Mouse (Mus musculus): ENCODE data around the gene Tmem121. TPM values are rescaled to one million over a fixed set of nuclear protein-coding genes. Genes with fewer than 3 reads are reported as not detected.
"Not testable (repeated sequence)": the region's sequence is repeated elsewhere in the genome, so short reads cannot be mapped to it uniquely, and the experiment has no call there.

Gene Tmem121
- polyA plus RNA-seq, 1 experiment from 2014 or later, result 0.39 TPM

DNA sequence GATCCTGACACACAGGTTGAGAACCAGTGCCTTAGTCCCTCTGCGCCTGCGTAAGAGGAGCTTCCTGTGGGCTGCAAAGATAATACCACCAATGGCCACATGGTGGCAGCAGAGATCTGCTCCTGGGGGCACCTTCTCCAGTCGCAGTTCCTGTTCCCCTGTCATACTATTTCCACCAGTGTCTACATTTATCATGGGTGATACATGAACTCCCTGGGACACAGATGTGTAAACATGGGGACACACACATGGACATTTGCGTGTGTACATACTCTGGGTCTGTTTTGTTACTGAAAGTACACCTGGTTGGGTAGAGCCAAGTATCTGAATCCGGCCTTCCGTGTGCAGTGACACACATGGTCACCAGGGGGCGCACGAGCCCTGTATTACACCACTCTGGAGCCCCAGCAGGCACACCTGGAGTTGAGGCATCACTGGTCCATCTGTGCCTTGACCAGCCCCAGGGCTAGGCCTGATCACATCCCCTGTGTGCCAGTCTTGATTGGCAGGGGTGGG lies 36.4 kb downstream of the Tmem121 start:
- 7% methylated on average over 8 of the region's 8 CpGs for WGBS (ENCODE audit: insufficient replicate concordance)
- Histone ChIP-seq H3K27ac (ENCODE audit: low read length) (no peak overlapping the region), H3K9me3 (replicated peaks; ENCODE audit: control insufficient read depth, low read length) (no peaks in the 10 kb centered on the region), H3K4me1 (ENCODE audit: control insufficient read depth, low read depth, low read length) (no peaks in the 10 kb centered on the region; the same call in 1 of the 2 replicates), H3K27me3 (ENCODE audit: control insufficient read depth, insufficient read depth, low read depth, low read length) (no peaks in the 10 kb centered on the region), H3K9ac (ENCODE audit: low read depth, low read length) (no peak overlapping the region), H3K4me3 (ENCODE audit: low read depth, low read length) (no peak overlapping the region), H3K36me3 (ENCODE audit: control insufficient read depth, insufficient read depth) (no peaks in the 10 kb centered on the region), H3K4me2 (ENCODE audit: low read depth, low read length) (no peak overlapping the region)
- ATAC-seq (ENCODE audit: low read depth), result peak; percentile 56

DNA sequence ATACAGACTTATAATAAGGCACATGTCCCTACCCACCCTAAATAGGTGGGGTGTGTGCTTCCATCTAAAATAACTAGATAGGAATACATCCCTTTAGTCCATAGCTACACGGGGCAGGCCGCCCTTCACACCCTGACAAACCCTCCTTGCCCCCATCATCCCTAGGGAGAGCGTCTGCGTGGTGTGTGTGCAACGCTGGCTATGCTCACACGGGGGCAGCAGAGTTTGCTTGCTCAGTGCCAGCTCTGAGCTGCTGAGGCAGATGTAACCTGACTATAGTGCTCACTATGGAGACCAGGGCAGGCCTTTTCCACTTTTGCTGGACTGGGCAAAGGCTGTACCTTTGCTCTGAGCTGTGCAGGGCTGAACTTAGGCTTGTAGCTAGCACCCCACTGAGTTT lies 37.0 kb downstream of the Tmem121 start:
- Histone ChIP-seq H3K27ac (ENCODE audit: low read length) (no peak overlapping the region), H3K4me3 (ENCODE audit: low read depth, low read length) (no peak overlapping the region), H3K4me2 (ENCODE audit: low read depth, low read length) (no peak overlapping the region), H3K27me3 (ENCODE audit: control insufficient read depth, insufficient read depth, low read depth, low read length) (no peaks in the 10 kb centered on the region), H3K36me3 (ENCODE audit: control insufficient read depth, insufficient read depth) (no peaks in the 10 kb centered on the region), H3K9ac (ENCODE audit: low read depth, low read length) (no peak overlapping the region), H3K4me1 (ENCODE audit: control insufficient read depth, low read depth, low read length) (no peaks in the 10 kb centered on the region; the same call in 1 of the 2 replicates), H3K9me3 (replicated peaks; ENCODE audit: control insufficient read depth, low read length) (no peaks in the 10 kb centered on the region)
- peak; percentile 9; the same call in 1 of the 2 replicates for ATAC-seq (ENCODE audit: low read depth)
- 26% methylated on average over 6 of the region's 6 CpGs for WGBS (ENCODE audit: insufficient replicate concordance)

DNA sequence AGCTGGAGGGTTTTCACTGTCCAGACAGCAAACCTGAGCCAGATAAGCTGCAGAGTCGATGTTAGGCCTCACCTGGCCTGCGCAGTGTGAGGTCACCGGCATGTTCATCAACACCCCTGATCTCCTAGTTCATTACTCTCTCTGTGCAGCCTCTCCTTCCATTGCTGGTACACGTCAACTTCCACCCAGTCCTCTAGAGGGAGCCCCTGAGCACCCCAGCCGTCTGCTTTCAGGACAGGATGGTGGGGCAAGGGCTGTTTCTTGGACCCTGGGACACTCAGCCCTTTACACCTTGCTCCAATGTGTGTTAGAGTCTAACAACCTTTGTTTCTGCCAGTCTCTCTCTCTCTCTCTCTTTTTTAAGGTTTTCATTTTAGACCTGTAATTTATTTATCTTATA lies 38.5 kb downstream of the Tmem121 start:
- H3K27ac ChIP-seq (ENCODE audit: low read length), result no peak overlapping the region
- WGBS (ENCODE audit: insufficient replicate concordance), result 56% methylated on average over 5 of the region's 5 CpGs
- ATAC-seq (ENCODE audit: low read depth), result no peak

DNA sequence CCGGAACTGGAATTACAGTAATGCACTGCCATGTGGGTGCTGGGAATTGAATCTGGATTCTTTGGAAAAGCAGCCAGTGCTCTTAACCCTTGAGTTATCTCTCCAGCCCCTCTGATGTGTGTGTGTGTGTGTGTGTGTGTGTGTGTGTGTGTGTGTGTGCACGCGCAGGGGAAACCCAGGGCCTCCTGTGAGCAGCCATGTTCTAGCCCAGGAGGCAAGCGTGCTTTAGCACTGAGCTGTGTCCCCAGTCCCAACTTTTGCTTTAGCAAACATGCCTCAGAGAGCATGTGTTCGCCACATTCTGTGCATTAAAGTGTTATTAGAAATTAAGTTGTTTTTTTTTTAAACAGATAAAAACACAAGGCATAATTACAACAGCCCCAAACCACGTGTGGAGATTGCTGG lies 39.0 kb downstream of the Tmem121 start:
- Histone ChIP-seq H3K4me2 (ENCODE audit: low read depth, low read length) (no peak overlapping the region), H3K27me3 (ENCODE audit: control insufficient read depth, insufficient read depth, low read depth, low read length) (no peaks in the 10 kb centered on the region), H3K27ac (ENCODE audit: low read length) (no peak overlapping the region), H3K4me1 (ENCODE audit: control insufficient read depth, low read depth, low read length) (no peaks in the 10 kb centered on the region; the same call in 1 of the 2 replicates), H3K4me3 (ENCODE audit: low read depth, low read length) (no peak overlapping the region), H3K9me3 (replicated peaks; ENCODE audit: control insufficient read depth, low read length) (no peaks in the 10 kb centered on the region), H3K9ac (ENCODE audit: low read depth, low read length) (no peak overlapping the region), H3K36me3 (ENCODE audit: control insufficient read depth, insufficient read depth) (no peaks in the 10 kb centered on the region)
- ATAC-seq (ENCODE audit: low read depth), result no peak
- WGBS (ENCODE audit: insufficient replicate concordance), result 75% methylated on average over 6 of the region's 6 CpGs

More for the DNA sequence above, 38.5 kb downstream of the Tmem121 start:
- no peak overlapping the region for H3K4me3 ChIP-seq (ENCODE audit: low read depth, low read length)
- no peaks in the 10 kb centered on the region for H3K27me3 ChIP-seq (ENCODE audit: control insufficient read depth, insufficient read depth, low read depth, low read length)
- H3K9ac ChIP-seq (ENCODE audit: low read depth, low read length), result no peak overlapping the region
- no peaks in the 10 kb centered on the region for H3K9me3 ChIP-seq (replicated peaks; ENCODE audit: control insufficient read depth, low read length)
- H3K4me1 ChIP-seq (ENCODE audit: control insufficient read depth, low read depth, low read length), result no peaks in the 10 kb centered on the region; the same call in 1 of the 2 replicates
- no peak overlapping the region for H3K4me2 ChIP-seq (ENCODE audit: low read depth, low read length)
- H3K36me3 ChIP-seq (ENCODE audit: control insufficient read depth, insufficient read depth), result no peaks in the 10 kb centered on the region

DNA sequence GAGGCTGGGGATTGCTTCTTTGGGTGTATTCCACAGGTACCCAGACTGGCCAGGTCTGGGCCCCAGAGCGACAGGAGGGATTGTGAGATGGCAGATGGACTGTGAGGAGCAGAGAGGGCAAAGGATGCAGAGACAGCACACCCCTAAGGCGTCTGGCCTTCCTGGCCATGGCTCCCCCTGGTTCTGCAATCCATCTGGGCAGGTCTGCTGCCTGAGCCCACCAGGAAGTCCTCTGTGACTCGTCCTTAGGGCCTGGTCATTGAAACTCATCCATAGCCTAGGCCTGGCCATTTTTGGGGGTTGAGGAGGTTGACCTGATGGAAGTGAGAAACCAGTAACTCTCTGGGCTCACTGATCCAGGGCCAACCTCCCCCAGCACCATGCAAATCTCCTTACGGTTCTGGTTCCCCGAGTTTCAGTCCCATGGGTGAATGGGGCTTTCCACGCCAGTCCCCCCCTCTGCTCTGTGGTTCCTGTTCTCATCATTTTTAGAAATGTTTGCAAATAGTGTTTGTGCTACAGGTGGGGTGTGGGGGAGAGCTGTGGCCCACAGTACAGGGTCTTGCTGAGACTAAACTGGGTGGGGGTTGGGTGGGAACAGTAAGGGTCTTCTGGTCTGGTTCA lies 42.4 kb downstream of the Tmem121 start:
- Histone ChIP-seq H3K4me1 (ENCODE audit: control insufficient read depth, low read depth, low read length) (no peaks in the 10 kb centered on the region), H3K9ac (ENCODE audit: low read depth, low read length) (no peak overlapping the region), H3K9me3 (replicated peaks; ENCODE audit: control insufficient read depth, low read length) (no peaks in the 10 kb centered on the region), H3K27ac (ENCODE audit: low read length) (no peak overlapping the region), H3K36me3 (ENCODE audit: control insufficient read depth, insufficient read depth) (no peaks in the 10 kb centered on the region), H3K27me3 (ENCODE audit: control insufficient read depth, insufficient read depth, low read depth, low read length) (no peaks in the 10 kb centered on the region), H3K4me3 (ENCODE audit: low read depth, low read length) (no peak overlapping the region), H3K4me2 (ENCODE audit: low read depth, low read length) (no peak overlapping the region)
- 52% methylated on average over 6 of the region's 6 CpGs for WGBS (ENCODE audit: insufficient replicate concordance)
- no peak for ATAC-seq (ENCODE audit: low read depth)

DNA sequence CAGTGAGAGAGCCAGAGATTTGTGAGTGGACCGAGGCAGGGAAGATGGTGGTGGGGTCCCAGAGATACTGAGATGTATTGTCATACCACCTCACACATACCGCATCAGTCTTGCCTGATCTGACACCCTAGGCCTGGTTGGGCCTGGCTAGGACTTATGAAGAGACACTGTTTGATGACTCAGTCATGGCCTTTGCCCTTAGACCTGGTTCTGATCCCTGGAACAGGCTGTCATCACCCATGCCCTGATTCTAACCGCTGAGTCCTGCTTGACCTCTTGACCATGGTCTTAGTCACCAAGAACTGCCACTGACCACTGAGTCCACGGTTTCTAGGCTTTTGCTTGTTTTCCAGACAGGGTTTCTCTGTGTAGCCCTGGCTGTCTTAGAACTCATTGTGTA lies 45.0 kb downstream of the Tmem121 start:
- H3K9ac ChIP-seq (ENCODE audit: low read depth, low read length), result no peak overlapping the region
- no peaks in the 10 kb centered on the region for H3K9me3 ChIP-seq (replicated peaks; ENCODE audit: control insufficient read depth, low read length)
- ATAC-seq (ENCODE audit: low read depth), result no peak
- H3K4me2 ChIP-seq (ENCODE audit: low read depth, low read length), result no peak overlapping the region
- H3K27ac ChIP-seq (ENCODE audit: low read length), result no peak overlapping the region
- WGBS (ENCODE audit: insufficient replicate concordance), result 64% methylated on average over 4 of the region's 4 CpGs
- no peak overlapping the region for H3K4me3 ChIP-seq (ENCODE audit: low read depth, low read length)
- H3K27me3 ChIP-seq (ENCODE audit: control insufficient read depth, insufficient read depth, low read depth, low read length), result no peaks in the 10 kb centered on the region
- no peaks in the 10 kb centered on the region for H3K36me3 ChIP-seq (ENCODE audit: control insufficient read depth, insufficient read depth)
- no peaks in the 10 kb centered on the region for H3K4me1 ChIP-seq (ENCODE audit: control insufficient read depth, low read depth, low read length)

DNA sequence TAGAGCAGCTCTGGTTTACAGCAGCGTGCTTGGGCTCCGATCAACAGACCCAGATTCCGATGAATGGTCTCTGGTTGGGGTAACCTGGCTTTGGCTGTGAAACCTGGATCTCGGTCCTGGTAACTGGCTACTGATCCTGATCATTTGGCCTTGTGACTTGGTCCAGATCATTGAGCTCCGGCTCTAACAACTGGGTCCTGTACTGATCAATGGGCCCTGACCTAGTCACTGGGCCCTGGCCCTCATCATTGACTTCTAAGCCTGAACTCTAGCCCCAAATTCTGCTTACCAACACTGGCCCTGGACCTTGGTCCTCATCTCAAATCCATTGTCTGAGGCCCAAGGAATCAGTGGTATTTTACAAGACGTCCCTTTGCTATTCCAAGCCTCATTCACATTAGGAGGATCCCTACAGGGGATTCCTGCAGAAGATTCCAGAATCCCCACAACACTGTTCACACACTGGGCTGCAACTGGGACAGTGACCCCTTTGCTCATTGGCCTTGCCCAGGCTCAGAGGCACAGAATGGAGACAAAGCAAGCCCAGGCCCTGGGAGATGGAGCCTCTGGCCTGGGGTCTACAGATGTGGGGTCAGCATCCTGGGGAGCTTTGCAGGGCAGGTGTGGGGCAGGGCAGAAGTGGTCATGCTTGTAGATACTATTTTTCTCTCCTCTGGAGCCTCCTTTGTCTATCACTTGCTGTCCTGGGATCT lies 46.0 kb downstream of the Tmem121 start:
- 66% methylated on average over 6 of the region's 6 CpGs for WGBS (ENCODE audit: insufficient replicate concordance)
- not testable (repeated sequence) for H3K36me3 ChIP-seq (ENCODE audit: control insufficient read depth, insufficient read depth); H3K27me3 ChIP-seq (ENCODE audit: control insufficient read depth, insufficient read depth, low read depth, low read length); H3K4me3 ChIP-seq (ENCODE audit: low read depth, low read length); H3K9ac ChIP-seq (ENCODE audit: low read depth, low read length); H3K4me1 ChIP-seq (ENCODE audit: control insufficient read depth, low read depth, low read length); H3K27ac ChIP-seq (ENCODE audit: low read length); H3K4me2 ChIP-seq (ENCODE audit: low read depth, low read length); ATAC-seq (ENCODE audit: low read depth); H3K9me3 ChIP-seq (replicated peaks; ENCODE audit: control insufficient read depth, low read length)

DNA sequence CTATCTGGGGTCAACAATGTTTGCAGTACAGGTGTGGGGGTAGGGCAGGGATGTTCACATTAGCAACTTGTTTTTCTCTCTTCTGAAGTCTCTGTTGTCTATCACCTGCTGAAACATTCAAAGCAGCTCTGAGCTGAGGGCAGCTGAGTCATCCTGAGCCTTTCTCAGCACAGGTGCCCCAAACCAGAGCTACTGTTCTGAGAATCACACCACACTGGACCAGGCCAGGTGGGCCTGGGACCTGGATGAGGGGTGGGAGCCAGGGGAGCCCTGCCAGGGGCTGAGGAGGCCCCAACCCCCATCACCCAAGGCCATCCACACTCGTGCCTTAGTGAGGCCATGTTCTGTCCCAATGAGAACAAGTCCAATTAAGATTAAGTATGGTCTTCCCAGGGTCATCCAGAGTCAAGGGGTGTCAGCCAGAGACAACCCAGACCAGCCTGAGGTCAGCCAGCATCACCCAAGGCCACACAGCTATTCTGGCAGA lies 46.6 kb downstream of the Tmem121 start:
- H3K4me2 ChIP-seq (ENCODE audit: low read depth, low read length); H3K4me3 ChIP-seq (ENCODE audit: low read depth, low read length); H3K4me1 ChIP-seq (ENCODE audit: control insufficient read depth, low read depth, low read length); ATAC-seq (ENCODE audit: low read depth); H3K27ac ChIP-seq (ENCODE audit: low read length); H3K9me3 ChIP-seq (replicated peaks; ENCODE audit: control insufficient read depth, low read length); H3K27me3 ChIP-seq (ENCODE audit: control insufficient read depth, insufficient read depth, low read depth, low read length); H3K36me3 ChIP-seq (ENCODE audit: control insufficient read depth, insufficient read depth); H3K9ac ChIP-seq (ENCODE audit: low read depth, low read length): not testable (repeated sequence)
- 36% methylated on average over 1 of the region's 1 CpGs for WGBS (ENCODE audit: insufficient replicate concordance)
